Mouse (Mus musculus): ENCODE measurements around the gene Zfp46.

- no peak for TF ChIP-seq GATA1 (IDR thresholded peaks at IDR 0.05; ENCODE audit: borderline replicate concordance, low read length)
- TF ChIP-seq FLI1 (IDR thresholded peaks at IDR 0.05; ENCODE audit: low read length), result no peak
Measured at GRCm38 (mm10) chr4:136289918-136290780, 5.7 kb downstream of the Zfp46 start.
